Mouse (Mus musculus): ENCODE measurements around the gene Taf1b.
"Not testable (repeated sequence)": the region's sequence is repeated elsewhere in the genome, so short reads cannot be mapped to it uniquely, and the experiment has no call there.

The Taf1b gene

DNA sequence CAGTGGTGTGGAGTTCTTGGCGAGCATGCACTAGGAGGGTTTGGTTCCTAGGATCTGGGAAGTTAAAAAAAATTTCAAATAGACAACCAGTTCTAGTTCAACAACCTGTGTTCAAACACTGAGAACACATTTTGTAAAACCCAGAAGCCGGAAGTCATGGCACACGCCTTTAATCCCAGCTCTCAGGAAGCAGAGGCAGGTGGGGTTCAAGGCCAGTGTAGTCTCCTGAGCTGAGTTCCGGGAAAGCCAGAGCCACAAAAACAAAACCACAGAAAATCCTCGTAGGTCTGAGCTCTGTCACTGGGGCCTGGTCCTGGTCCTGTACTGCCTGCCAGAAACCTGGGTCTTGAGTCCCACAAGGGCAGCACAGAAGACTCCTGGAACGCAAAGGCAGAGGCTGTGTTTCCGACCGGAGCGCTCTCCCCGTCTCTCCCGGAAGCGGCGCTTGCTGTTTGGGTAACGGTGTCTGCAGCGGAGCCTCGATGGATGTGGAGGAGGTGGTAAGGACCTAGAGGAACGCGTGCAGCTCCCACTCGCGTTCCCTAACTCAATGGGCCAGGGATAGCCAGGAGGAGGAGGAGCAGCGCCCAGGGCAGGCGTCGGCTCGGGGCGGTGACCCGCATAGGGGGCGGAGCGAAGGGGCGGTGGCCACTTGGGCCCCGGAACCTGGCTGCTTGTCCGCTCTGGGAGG lies at the start of gene Taf1b:
TSS of gene Taf1b (plus strand) at position 210 of the 691 bp plus-strand sequence.
- CTCF ChIA-PET: no interaction called here

DNA sequence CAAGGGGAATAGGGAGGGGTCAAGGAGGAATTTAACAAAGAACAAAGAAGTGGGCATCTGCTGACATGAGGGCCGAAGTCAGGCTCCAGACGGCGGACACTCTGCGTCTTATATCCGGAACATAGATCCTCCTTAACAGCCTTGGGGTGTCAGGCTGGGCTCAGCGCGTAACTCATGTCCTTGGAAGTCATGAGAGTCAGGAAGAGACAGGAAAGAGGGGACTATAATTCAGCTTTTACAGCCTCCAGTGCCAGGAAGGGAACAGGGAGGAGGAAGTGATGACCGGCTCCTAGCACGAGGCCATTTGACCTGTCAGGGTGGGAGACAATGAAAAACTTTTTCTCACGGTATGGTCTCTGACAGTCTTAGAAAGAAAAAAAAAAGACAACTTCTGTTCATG lies 37.8 kb upstream of the Taf1b start:
- CTCF ChIA-PET: no interaction called here

DNA sequence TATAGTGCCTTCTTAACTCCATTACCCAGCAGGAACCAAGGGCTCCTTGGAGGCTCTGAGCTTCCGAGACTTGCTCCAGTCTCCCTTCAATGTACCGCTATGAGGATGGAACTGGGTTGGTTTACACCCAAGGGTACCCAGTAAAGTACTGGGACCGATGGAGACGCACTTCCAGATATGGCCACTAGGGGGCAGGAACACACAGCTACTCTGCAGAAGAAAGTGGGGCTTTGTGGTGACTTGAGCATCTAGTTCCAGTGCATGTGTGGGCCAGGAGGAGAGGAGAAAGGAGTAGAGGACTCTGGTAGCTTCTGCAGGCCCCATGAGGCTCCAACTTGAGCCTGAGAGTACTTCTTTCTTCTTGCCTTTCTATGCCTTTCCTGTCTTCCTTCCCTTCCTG lies 36.0 kb upstream of the Taf1b start:
- CTCF ChIA-PET: not testable (repeated sequence)

DNA sequence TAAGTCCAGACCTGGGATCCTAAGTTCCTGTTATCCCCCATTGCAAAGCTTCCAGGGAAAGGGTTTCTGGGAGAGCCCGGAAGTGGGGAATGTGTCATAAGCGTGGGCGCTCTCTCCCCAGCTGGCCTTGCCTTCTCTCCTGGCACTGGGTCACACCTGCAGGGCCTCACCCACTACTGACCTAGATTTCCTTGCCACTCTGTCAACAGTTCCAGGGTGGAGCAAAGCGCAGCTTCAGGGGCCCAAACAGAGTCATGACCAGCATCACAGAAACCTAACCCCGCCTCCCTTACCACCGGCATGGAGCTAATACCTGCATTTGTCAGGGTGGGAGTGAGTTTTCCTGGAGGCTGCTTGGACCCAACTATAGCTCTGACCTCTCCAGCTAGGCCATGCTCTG lies 34.7 kb upstream of the Taf1b start:
- CTCF ChIA-PET: interaction anchor here (0.6 kb wide), 1 partner anchor 122 kb away, joined by 3 read pairs; no protein-coding TSS in a partner anchor

DNA sequence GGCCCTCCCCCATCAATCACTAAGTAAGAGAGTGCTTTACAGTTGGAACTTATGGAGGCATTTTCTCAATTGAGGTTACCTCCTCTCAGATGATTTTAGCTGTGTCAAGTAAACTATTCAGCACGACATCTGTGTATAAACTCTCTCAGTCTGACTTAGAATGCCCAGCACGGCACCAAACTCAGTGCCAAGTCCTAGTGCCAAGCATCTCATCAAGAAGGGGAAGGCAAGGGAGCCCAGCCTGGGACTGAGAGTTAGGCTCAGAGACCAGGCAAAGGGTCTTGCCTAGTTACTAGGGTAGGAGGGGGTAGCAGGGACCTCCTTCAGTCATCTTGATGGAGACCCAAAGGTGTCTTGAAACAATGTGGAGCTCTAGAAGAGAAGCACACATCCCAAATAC lies 29.2 kb upstream of the Taf1b start:
- CTCF ChIA-PET: no interaction called here

DNA sequence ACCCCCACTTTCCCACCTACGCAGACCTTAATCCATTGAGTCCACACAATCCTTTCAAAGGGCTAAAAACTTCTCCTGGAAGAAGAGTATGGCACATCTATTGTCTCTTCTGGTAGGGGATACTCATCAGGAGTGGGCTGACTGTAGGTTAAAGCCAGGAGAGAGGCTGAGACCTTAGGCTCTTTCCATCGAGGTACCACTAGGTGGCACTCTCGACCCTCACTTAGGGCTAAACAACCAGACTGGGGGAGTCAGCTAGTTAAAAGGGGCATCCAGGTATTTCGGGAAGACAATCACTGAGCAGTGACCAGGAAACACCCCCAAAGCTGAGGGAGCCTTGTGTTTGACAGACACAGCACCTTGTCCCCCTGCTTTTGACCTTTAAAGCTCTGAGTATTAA lies 27.2 kb upstream of the Taf1b start:
- CTCF ChIA-PET: interaction anchor here (1.2 to 1.5 kb wide), 3 partner anchors 130 to 226 kb away, joined by 4 to 7 read pairs (median 5); no protein-coding TSS in a partner anchor

DNA sequence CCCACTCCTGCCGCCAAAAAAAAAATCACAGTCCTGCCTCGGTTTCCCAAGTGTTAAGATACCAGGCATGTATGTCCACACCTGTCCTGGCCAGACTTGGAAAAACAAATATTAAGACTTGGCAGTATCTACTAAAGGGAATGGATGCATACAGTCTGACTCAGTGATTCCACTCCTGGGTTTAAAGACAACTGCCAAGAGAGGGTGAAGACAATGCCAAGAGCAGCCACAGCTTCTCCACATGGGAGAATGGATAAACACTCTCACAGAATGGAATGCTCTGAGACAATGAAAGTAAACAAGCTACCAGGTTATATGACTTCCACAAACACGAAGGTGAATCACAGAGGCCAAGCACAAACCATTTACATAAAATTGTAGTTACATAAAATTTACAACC lies 24.9 kb upstream of the Taf1b start:
- CTCF ChIA-PET: no interaction called here

DNA sequence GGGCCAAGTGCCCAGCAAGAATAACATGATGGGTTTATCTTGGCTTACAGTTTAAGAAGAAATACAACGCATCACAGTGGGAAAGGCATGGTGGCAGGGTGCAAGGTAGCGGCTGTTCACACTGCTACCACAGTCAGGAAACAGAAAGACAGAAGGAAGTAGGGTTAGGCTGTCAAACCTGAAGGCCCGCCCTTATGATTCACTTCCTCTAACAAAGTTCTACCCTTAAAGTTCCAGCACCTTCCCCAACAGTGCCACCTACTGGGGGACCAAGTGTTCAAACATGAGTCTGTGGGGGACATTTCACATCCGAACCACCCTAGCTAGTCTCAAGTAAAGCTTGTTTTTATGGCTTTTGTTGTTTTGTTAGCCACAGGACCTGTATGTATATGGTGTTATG lies 13.2 kb upstream of the Taf1b start:
- CTCF ChIA-PET: no interaction called here

DNA sequence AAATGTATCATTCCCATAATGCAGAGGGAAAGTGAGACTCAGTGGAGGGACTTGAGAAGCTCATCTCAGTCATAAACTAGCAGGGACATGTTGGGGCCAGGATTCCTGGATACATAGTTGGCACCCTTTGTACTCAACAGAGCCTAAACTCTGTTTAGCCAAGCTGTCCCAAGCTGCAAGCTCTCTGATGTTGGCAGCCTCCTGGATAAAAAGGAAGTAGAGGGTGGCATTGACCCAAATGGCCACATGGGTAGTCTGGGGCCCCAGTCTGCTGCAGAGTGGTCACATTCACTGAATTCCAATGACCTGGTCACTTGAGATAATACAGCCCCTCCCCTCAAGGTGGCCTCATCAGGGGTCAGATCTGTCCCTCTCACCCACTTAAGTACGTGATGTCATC lies 11.3 kb upstream of the Taf1b start:
- CTCF ChIA-PET: no interaction called here

DNA sequence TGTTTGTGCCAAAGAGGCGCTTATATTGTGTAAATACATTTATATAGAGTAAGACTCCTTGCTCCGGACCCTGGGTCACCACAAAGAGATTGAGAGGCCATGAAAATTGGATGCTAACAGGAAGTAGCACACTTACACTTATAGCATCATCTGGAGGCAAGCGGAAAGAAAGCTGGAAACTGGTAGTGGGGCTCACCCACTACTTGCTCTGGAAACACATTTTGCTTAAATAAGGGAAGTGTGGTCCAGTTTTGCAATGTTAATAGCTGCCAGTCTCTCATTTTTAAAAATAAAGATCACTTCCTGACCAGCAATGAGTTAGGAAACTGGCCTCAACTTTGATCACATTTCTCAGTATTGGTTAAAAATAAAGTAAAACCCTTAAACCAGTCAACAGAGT lies 5.7 kb upstream of the Taf1b start:
- CTCF ChIA-PET: not testable (repeated sequence)

DNA sequence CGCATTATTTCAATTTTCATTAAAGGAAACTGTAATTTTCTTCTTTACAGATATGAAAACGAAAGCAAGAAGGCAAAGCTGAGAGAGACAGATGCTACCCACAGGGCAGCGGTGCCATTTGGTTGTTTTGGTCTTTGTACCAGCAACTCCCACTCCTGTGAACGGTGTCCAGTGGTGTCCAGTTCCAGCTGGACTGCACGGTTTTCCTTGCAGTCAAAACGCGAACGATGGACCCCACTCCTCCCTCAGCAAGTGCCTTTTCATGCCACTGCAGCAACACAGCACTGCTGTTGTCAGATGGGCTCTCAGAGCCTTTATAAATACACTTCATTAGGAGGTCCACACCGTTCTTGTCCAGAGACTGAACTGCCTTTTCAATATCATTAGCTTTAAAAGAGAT lies 5.1 kb upstream of the Taf1b start:
- CTCF ChIA-PET: interaction anchor here (0.6 kb wide), 1 partner anchor 16 kb away, joined by 11 read pairs; no protein-coding TSS in a partner anchor

DNA sequence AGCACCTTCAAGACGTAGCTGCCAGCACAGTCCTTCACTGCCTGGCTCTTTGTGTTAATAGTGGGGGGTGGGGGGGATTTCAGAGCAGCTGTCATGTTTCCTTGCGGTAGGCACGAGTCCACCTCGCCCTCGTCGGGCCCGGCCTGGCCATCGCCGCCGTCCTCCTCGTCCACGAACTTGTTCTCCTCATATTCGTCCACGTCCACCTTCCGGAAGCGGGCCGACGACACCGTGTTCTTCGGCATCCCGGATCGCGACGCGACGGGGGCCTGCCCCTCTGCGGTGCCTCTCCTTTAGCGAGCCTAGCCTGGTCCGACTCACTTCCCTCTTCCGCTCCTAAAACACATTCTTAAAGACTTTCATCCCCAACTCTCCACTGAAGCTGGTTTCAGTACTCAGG lies 4.7 kb upstream of the Taf1b start:
- CTCF ChIA-PET: interaction anchor here (0.6 kb wide), 1 partner anchor 17 kb away, joined by 11 read pairs; no protein-coding TSS in a partner anchor

DNA sequence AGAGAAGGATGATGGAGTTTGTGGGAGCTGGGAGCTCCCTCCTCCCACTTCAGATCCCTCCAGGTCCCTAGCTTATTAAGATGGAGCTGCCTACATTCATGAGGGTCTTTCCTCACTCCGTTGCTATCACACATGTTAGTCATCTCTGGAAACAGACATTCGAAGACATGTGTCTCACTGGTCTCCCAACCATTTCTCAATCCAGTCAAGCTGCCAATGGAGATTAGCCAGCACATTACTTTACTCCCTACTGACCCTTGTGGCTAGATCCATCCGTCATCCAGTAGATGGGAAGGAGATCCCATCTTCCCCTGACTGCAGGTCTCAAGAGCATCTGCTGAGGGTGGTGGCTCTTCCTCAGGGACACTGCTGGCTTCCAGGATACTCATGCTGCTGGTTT lies 3.4 kb upstream of the Taf1b start:
- CTCF ChIA-PET: not testable (repeated sequence)

DNA sequence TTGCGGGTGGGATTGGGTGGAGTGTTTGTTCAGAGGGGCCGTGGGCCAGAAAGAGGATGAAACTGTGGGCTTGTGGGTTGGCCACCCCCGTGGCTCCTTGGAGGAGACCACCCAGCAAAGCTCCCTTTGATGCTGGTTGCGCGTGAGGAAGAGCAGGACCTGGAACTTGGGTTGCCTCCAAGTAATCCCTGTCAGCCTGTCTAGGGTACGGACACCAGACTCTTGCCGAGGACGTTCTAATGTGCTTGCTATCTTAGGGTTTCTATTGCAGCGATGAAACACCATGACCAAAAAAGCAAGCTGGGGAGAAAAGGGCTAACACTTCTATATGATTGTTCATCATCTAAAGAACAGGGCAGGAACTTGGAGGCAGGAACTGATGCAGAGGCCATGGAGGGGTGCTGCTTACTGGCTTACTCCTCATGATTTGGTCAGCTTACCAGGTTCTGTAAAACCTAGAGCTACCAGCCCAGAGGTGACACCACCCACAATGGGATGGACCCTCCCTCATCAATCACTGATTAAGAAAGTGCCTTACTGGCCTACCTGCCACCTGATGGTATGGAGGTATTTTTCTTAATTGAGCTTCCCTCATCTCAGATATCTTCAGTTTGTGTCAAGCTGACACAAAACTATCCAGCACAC lies 804 bp downstream of the Taf1b start:
- CTCF ChIA-PET: not testable (repeated sequence)

DNA sequence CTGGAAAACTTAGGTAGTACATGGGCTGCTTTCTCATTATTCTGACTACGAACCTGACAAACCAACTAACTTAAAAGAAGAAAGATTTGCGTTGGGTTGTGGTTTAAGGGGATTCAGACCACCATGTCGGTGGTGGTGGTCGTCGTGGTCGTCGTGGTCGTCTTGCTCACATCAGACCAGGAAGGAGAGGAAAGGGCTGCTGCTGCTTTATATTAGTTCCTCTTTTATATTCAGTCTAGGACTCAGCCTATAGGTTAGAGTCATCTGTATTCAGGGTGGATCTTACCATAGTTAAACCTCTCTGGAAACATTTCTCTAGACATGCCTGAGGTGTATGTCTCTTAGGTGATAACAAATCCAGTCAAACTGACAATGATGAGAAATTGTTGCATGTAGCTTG lies 19.0 kb downstream of the Taf1b start:
- CTCF ChIA-PET: no interaction called here

DNA sequence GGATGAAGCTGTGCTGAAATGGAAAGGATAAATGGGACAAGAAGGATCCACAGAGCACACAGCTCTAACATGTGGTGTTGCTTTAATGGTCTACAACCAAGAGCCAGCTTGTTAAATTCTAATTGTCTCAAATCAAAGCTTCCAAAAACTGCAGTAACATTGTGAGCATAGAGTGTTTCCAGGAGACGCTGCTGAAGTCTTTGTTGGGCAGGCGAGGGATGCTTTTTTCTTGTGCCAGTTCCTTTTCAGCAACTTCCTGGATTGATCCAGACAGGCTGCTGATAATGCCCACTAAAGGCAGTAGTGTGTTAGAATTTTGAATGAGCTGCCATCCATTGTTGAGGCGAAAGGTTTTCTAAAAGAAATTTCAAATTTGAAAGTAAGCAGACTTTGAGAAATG lies 22.9 kb downstream of the Taf1b start:
- CTCF ChIA-PET: no interaction called here

DNA sequence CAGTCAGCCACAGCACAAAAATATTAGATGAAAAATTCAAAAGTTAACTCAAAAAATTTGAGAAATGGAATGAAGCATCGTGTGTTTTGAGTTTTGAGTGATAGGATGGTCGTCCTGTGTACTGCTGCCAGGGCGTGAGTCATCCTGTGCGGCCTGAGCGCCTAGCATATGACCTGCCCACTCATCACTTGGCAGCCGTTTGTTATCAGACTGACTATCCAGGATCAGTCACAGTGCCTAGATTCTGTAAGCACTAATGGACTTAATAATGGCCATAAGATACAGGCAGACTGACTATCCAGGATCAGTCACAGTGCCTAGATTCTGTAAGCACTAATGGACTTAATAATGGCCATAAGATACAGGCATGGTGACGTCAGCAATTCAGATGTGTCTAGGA lies 26.9 kb downstream of the Taf1b start:
- CTCF ChIA-PET: not testable (repeated sequence)

DNA sequence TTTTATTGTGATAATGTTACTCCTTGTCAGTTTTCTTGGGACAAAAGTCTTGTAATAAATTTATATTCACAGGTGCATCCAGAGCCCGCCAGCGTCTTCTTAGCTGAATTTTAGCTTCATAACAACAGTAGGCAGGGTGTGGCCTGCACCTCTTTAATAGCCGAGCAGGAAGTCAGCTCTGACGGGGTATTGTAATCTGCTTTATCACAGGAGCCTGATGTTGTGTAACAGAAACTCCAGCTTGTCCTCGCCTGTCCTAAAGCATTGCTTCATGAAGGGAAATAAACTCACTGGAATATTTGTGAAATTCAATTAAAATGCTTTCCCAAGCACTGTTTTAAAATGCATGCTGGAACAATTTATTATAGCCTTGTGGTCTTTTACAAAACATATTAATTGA lies 38.2 kb downstream of the Taf1b start:
- CTCF ChIA-PET: no interaction called here

DNA sequence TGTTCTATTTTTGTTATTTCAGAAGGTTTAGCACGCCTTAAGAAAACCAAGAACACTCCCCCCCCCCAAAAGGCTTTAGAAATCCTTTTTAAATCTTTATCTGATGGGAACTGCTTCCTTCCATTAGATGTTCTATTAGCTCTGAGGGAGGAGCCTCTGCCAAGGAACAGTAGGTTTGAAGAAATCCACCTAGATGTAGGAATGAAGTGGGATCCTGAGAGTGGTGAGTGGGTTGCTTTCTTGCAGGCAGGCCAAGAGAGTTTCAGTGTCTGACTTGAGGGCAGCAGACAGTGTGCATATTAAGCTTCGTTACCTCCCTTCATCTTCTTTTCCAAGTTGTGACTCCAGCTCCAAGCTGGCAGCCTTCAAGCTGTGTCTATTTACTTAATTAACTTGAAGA lies 39.0 kb downstream of the Taf1b start:
- CTCF ChIA-PET: no interaction called here

DNA sequence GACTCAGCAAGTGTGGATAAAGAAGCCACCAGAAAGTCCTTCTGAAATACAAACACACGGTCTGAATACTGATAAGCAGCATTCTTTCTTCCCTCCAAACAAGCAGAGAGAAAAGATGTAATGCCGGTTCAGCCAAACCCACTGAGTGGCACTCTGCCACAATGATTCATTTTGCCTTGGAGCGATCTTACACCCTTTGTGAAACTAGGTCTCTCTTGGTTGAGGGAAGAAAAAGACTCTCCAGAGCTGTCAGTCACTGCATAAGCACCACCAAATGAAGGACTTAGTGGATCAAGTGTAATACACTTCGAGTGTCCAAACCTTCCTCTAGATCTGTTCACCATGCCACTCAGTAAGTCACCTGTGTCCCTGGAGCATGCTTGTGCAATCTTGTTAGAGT lies 39.8 kb downstream of the Taf1b start:
- CTCF ChIA-PET: no interaction called here

DNA sequence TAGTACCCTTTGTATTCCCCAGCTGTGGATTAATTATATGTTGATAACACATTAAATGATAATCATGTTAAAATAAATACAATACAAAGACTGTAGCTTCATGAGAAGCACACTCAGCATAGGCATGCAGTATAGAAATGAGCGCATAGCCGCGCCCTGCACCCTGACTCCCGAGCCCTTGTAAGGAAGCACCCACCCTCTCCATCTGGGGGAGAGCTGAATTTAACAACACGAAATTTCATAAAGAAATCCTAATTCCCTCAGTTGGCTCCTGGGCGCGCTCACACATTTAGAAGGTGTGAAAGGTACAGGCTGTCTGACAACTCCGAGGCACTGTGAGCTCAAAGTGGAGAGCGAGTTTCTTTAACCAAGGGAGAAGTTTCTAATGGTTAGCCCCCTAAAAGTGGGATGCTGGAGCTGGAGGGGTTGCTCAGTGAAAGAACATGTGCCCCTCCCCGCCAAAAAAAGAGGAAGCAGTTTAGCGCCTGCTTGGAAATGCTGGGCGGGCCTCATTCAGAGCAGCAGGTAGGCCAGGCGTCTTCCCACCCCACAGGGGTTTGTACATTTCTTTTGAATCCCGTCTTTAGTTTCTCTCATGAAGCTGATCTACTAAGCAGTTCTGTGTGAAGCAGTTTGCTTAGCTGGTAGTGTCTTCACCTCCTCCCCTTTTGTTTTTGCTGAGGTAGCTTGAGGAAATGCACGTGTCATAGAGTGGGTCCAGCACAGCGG lies 43.4 kb downstream of the Taf1b start:
- CTCF ChIA-PET: interaction anchor here (0.6 kb wide), 1 partner anchor 27 kb away, joined by 5 read pairs; no protein-coding TSS in a partner anchor

DNA sequence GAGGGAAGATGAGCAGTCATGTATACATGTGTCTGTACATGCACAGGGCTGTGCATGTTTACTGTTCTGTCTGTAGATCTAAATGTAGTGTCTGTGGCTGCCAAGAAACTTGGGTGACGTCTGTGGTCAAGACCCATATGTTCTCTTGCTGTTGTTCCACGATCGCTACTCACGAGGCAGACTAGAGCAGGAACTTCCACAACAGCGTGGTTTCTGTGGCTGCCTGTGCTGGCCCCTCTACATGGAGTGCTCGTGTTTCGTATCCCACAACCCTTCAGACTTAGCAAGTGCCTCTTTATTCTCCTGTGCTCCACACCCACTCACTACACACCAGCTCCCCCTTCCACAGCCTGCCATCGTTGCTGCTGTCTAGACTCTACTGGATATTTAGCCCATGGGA lies 49.5 kb downstream of the Taf1b start:
- CTCF ChIA-PET: no interaction called here

DNA sequence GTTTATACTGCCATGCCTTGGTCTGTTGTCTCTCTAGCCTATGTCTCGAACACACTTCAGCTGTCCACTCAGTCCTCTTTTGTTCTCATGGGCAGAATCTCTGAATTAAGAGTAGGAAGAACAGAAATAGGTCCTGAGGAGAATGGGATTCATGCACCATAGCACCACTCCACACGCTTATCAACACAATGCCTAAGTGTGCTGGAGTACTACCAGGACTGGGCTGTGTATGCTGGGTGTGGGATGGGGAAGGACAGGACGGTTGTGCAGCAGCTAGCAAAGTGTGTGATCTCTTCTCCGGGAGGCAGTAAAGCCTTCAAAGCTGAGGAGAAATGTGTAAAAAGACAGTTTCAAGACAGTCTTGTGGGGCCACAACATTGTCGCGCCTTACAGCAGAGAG lies 50.7 kb downstream of the Taf1b start:
- CTCF ChIA-PET: no interaction called here

Measured in spleen, embryonic (tissue).